In the genomic region with DNA sequence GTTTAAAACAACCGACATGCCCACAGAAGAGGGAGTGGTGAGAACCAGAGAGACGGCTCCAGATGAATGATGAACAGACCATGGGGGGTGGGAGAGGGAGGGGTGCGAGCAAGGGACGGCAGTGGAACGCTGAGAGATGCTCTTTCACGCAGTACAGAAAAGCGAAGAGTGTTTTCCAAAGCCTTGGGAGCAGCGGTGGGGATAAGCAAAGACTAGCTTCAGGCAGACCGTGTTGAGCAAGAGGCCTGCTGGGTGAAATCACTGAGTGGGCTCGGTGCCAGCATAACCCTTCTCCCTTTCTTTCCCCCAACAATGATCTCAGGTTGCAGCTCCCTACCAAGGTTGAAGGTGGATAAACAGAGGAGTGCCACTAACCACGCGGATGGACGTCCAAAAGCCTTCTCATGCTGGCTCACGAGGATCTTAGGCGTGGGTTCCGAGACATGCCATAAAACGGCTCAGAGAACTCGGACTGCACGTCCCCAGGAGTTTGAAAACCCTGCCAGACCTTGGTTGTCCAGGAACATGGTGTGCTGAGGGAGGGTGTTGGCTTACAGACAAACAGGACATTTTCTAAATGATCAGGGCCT, we compare ENCODE assay signal across 9 mouse cellular contexts.
DNase-seq lines count a peak whose midpoint lies in the region; ATAC-seq lines count a peak whose summit lies in the region.
"Had no signal": no experiment of that assay in that cellular context is flagged by ENCODE, and none has a peak within 500 bp of the region (broad histone marks: within the 10 kb centered on the region; RNA-seq: fewer than 3 reads in every experiment).

No protein-coding gene starts in this region.

- no peaks in the 10 kb centered on the region for H3K36me3 ChIP-seq in kidney, embryonic 14.5 days (ENCODE audit: control insufficient read depth, insufficient read depth, low read length)
- H3K36me3 ChIP-seq in neural tube, embryonic 15.5 days = no peaks in the 10 kb centered on the region
- H3K36me3 ChIP-seq: liver, embryonic 15.5 days had no signal

- no peak overlapping the region for H3K4me3 ChIP-seq in kidney, embryonic 14.5 days (ENCODE audit: low read length)
- H3K4me3 ChIP-seq in neural tube, embryonic 15.5 days (replicated peaks) = no peak overlapping the region
- H3K4me3 ChIP-seq: liver, embryonic 15.5 days had no signal

- no peak overlapping the region for H3K4me2 ChIP-seq in kidney, embryonic 14.5 days (replicated peaks; ENCODE audit: low read depth, low read length)
- no peak overlapping the region for H3K4me2 ChIP-seq in neural tube, embryonic 15.5 days
- H3K4me2 ChIP-seq: liver, embryonic 15.5 days had no signal

- ATAC-seq in kidney, embryonic 14.5 days (ENCODE audit: low FRiP score, low TSS enrichment) = peak; percentile 43; the same call in 1 of the 2 replicates
- peak; percentile 81 for ATAC-seq in neural tube, embryonic 15.5 days (ENCODE audit: low FRiP score)

- no peaks in the 10 kb centered on the region; the same call in 1 of the 2 replicates for H3K27me3 ChIP-seq in kidney, embryonic 14.5 days (ENCODE audit: control insufficient read depth, insufficient read depth, low read length)
- no peaks in the 10 kb centered on the region for H3K27me3 ChIP-seq in neural tube, embryonic 15.5 days (replicated peaks)
- H3K27me3 ChIP-seq: liver, embryonic 15.5 days had no signal

- WGBS in kidney, embryonic 14.5 days = 28% methylated on average over 19 of the region's 19 CpGs
- WGBS in neural tube, embryonic 15.5 days = 34% methylated on average over 19 of the region's 19 CpGs

- H3K4me1 ChIP-seq in kidney, embryonic 14.5 days (ENCODE audit: control insufficient read depth, insufficient read depth, low read length) = peaks cover 6% of the 10 kb centered on the region; the same call in 1 of the 2 replicates
- peaks cover 22% of the 10 kb centered on the region for H3K4me1 ChIP-seq in neural tube, embryonic 15.5 days
- H3K4me1 ChIP-seq: liver, embryonic 15.5 days had no signal

- H3K9ac ChIP-seq in kidney, embryonic 14.5 days (ENCODE audit: low read depth, low read length) = no peak overlapping the region
- H3K9ac ChIP-seq in neural tube, embryonic 15.5 days (replicated peaks) = no peak overlapping the region
- H3K9ac ChIP-seq: liver, embryonic 15.5 days had no signal

- no peak overlapping the region for H3K27ac ChIP-seq in kidney, embryonic 14.5 days (ENCODE audit: low read depth, low read length)
- peak overlapping the region; percentile 43 for H3K27ac ChIP-seq in neural tube, embryonic 15.5 days (replicated peaks)
- H3K27ac ChIP-seq: liver, embryonic 15.5 days had no signal

- H3K9me3 ChIP-seq in kidney, embryonic 14.5 days (ENCODE audit: control insufficient read depth, low read length) = no peaks in the 10 kb centered on the region
- no peaks in the 10 kb centered on the region for H3K9me3 ChIP-seq in neural tube, embryonic 15.5 days (replicated peaks)
- H3K9me3 ChIP-seq: liver, embryonic 15.5 days had no signal

- DNase-seq in adrenal gland, adult (ENCODE audit: inconsistent age in 2 of 2, low spot score in 1 of 2) = peak; percentile 65 to 86
- DNase-seq in adrenal gland, postnatal 4 days (ENCODE audit: low spot score in 2 of 2) = no peak
- peak; percentile 37 for DNase-seq in ovary, adult 18-20 months (ENCODE audit: low spot score)
- no peak for DNase-seq in ovary, postnatal 10 days (ENCODE audit: low spot score)
- DNase-seq in thymus, postnatal 25 days = no peak
- DNase-seq in c-Kit-positive CD71-positive TER-119-positive erythroid progenitor cells, embryonic 14.5 days (ENCODE audit: low spot score) = no peak

Comparison
In these comparisons a context has a peak if more than half of its experiments do, and no peak if none do; other contexts are left out.
1. DNase-seq: peak in adrenal gland, adult (2 of 2) and ovary, adult 18-20 months (single experiment); none in adrenal gland, postnatal 4 days (0 of 2), ovary, postnatal 10 days (single experiment), thymus, postnatal 25 days (single experiment) and c-Kit-positive CD71-positive TER-119-positive erythroid progenitor cells, embryonic 14.5 days (single experiment).